Mouse (Mus musculus) retina, adult 2 months (tissue): Measurements from ENCODE around the gene Pmepa1.

Experiments used
- DNase-seq: peaks from one replicate; pipeline ENCODE4 v3.0.0-alpha.2; 2012; ENCODE audit warnings: low read depth, low spot score

The Pmepa1 gene

GRCm38 (mm10) chr2:173253761-173254662 lies 22.3 kb downstream of the Pmepa1 start:
- DNase-seq, result no peak

- no peak for DNase-seq
Measured at GRCm38 (mm10) chr2:173251675-173252074, 24.7 kb downstream of the Pmepa1 start.

DNA sequence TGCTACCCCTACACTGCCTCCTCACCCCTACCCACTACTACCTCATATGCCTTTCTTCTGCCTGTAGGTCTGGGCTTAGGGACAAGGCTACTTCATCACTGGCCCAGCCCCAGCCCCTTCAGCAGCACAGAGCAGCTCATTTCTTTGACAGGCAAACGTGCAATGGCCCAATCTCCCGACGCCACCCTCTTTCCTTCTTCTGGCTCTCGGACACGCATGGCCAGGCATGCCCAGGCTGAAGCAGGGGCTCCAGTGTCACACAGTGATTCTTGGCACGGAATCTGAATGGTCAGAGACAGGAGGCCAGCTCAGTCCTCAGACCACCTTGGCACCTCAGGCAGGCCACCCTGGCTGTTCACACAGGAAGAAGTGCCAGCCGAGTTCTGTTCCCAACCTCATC lies 25.2 kb downstream of the Pmepa1 start:
- DNase-seq, result no peak

GRCm38 (mm10) chr2:173250411-173250810 lies 25.9 kb downstream of the Pmepa1 start:
- DNase-seq, result no peak

DNA sequence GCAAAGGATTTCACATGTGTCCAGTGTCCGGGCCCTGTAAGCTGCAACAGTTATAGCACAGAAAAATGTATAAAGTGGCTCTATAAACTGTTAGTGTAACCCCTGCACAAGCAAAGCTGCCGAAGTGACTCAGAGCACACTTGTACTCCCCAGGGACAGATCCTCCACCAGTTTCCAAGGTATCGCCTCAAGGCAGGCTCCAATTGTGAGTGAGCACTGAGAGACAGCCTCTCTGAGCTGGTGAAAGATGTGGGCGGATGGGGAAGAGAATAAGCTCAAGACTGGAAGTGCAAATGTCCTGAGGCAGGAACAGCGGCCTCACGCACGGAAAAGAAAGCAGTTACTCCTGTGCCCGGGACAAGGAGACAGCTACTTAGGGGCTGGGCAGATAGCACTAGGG lies 26.4 kb downstream of the Pmepa1 start:
- DNase-seq, result no peak

- DNase-seq, result no peak
Measured at GRCm38 (mm10) chr2:173249386-173249785, 26.9 kb downstream of the Pmepa1 start.

- DNase-seq, result no peak
Measured at GRCm38 (mm10) chr2:173248822-173249221, 27.5 kb downstream of the Pmepa1 start.

DNA sequence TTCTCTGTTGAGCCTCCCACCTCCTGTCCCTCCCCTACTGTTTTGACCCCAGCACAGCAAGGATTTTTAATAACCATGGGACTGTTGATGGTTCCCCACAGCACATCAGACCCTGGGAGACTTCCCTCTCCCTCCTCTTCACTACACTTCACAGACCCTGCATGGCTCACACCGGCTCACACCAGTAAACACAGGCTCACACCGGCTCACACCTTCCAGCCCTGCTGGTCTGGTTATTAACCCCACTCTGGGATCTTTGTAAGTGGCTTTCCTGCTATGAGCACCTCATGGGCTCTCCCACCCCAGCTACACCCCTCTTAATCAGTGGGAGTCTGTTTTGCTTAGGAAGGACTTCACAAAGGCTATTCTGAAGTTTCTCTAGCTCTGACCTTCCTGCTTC lies 28.4 kb downstream of the Pmepa1 start:
- DNase-seq, result no peak

DNA sequence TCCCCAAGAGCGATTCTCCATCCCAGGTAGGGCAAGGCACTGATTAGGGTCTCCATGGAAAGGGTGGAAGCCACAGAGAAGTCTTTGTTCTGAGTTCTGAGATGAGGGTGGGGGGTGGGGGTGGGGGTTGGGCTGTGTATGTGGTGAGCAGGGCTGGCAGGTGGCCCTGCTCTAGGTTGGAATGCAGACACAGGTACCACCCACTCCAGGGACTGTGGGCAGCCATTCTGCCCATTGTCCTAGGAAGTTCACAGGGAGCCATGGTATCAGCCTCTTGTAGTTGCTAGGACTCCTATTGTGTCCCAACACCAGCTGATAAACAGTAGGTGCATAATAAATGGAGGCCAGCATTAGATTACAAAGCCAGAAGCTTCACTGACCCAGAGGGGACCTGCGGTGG lies 29.1 kb downstream of the Pmepa1 start:
- no peak for DNase-seq

- no peak for DNase-seq
Measured at GRCm38 (mm10) chr2:173246688-173247087, 29.6 kb downstream of the Pmepa1 start.

- no peak for DNase-seq
Measured at GRCm38 (mm10) chr2:173245258-173245657, 31.1 kb downstream of the Pmepa1 start.

DNA sequence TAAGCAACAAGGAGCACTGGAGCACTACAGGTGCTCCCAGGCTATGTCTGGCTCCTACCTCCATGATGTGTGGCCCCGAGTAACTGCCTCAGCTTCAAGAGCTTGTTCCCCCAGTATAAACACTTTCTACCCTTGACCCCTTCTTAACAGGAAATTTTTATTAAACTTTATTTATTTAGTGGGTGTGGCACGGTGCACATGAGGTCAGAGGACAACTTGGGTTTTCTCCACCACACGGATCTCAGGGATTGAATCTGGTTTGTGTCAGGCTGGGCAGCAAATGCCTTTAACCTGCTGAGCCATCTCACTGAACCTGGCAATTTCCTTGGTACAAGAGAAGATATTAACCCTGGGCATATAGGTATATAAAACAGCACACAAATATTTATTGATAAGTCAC lies 32.2 kb downstream of the Pmepa1 start:
- no peak for DNase-seq

GRCm38 (mm10) chr2:173243616-173244015 lies 32.7 kb downstream of the Pmepa1 start:
- no peak for DNase-seq

DNA sequence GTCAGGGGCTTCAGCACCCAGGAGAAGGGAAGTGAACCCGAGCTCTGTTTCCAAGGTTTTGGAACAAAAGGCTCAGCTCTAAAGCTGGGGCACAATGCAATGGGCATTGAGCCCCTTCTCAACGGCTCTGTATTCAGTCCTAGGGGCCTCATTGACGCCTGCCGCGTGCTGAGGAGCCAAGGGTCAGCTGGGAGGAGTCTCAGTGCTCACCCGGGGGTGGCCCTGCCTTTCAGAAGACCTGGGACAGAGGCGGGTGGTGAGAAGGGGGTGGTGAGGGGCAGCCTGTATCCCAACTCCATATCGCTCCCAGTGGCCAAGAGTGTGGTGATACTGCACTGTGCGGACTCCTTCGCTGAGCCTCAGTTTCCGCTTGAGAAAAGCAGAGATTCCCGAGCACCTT lies 33.5 kb downstream of the Pmepa1 start:
- no peak for DNase-seq

- DNase-seq, result no peak
Measured at GRCm38 (mm10) chr2:173240738-173241137, 35.6 kb downstream of the Pmepa1 start.

DNA sequence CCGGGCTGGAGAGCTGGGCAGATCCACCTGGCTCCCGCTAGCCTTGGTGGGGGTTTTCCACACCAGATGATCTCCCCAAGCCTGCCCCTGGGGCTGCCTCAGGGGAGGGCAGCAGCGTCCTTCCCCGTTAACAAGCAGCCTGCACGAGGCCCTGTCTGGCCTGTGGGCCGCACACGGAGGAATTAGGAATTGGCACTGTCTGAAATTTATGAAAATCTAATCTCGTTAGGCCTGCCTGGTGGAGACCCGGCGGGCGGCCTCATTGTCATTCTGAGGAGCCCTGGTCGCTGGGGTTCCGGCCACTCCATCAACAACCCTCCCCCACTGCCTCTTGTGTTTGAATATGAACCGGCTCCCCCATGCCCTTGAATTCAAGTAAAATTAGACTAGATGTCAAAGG lies 37.8 kb downstream of the Pmepa1 start:
- no peak for DNase-seq

GRCm38 (mm10) chr2:173235435-173236332 lies 40.6 kb downstream of the Pmepa1 start:
- DNase-seq, result no peak

- DNase-seq, result no peak
Measured at GRCm38 (mm10) chr2:173232766-173233099, 43.6 kb downstream of the Pmepa1 start.

GRCm38 (mm10) chr2:173232065-173232765 lies 44.1 kb downstream of the Pmepa1 start:
- DNase-seq, result no peak

DNA sequence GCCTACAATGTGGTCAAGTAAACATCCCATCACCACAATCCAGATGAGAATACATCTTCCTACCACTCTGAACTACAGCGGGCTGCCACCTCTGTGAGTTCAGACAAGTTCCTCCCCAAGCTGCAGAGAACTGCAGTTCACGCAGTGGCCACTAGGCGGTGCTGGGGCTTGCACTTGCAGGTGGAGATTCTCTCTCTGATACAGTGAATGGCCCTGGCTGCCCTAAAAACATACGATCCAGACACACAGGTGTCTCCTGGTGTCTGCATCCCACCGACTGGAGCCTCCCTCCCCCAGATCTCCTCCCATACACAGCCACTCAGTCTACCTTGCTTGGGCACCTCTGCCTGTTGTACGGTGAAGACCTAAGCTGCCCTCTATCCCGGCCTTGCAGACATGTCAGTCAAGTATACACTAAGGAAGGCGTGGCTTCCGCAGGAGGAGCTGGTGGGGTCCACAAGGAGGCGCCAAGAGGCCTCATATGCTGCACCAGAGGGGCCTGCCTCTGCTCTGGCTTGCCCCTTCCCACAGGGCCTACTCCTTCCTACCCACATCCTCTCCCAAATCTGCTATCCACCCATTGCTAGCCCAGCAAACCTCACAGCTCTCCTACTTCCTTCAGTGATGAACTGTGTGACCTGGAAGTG lies 46.6 kb downstream of the Pmepa1 start:
- peak; percentile 65 for DNase-seq

DNA sequence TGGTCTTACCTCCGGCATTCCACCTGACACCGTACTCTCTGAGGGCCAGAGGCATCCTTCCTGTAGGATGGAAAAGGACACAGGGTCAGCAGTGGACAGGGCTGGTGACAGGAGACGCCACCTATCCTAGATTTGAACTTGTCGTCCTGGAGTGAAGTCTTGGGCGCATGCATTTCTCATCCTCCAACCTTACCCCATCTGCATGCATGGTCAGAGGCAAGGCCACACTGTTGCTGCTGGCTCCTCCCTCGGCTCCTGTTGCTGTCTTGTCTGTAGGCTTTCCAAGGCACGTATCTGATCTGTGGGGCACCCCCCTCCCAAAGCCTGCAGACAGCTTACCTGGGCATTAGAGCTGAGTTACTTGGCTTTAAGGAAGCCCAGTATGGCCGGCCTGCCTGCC lies 47.8 kb downstream of the Pmepa1 start:
- DNase-seq, result no peak

DNA sequence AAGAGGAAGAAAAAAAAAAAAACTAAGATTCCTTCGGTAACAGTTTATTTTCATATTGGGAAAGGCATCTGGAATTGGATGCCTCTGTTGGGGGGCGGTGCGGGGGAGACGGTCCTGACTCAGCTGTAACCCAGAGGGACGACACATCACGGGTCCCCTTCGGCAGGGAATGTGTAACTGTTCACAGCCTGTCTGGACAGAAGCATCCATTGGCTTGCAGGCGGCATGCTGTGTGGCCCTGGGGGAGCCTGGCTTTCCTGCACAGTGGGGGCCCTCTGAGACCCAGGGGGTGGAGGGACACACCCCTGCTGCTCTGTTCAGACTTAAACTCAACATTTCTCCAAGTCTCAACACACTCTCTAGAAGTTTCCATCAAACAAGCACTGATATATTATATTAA lies 49.5 kb downstream of the Pmepa1 start:
- DNase-seq, result no peak
